Mouse (Mus musculus): ENCODE results near the gene Tcstv3. TPM values are rescaled to one million over a fixed set of nuclear protein-coding genes. Genes with fewer than 3 reads are reported as not detected.
"Not testable (repeated sequence)": the region's sequence is repeated elsewhere in the genome, so short reads cannot be mapped to it uniquely, and the experiment has no call there.

The Tcstv3 gene
- not detected in 2 replicates for polyA plus RNA-seq (2015; fragmentation: Nextera tagmentation; extraction: Ambion mirVana)

- H3K9me3 ChIP-seq (ENCODE audit: control insufficient read depth, low read length); H3K4me2 ChIP-seq (ENCODE audit: low read depth, low read length); H3K9ac ChIP-seq (ENCODE audit: low read length); H3K4me1 ChIP-seq (replicated peaks; ENCODE audit: control insufficient read depth, insufficient read depth, low read length); H3K27me3 ChIP-seq (ENCODE audit: control insufficient read depth, insufficient read depth, low read depth, low read length); H3K36me3 ChIP-seq (ENCODE audit: control insufficient read depth, insufficient read depth, low read length); H3K27ac ChIP-seq (ENCODE audit: low read length); ATAC-seq (ENCODE audit: low read depth); H3K4me3 ChIP-seq (ENCODE audit: low read length): not testable (repeated sequence)
- WGBS = 64% methylated on average over 3 of the region's 3 CpGs
Measured at GRCm38 (mm10) chr13:120316578-120316977, at the start of gene Tcstv3. Gene Tcstv3 (plus strand): TSS chr13:120316878.

- not testable (repeated sequence) for H3K4me1 ChIP-seq (replicated peaks; ENCODE audit: control insufficient read depth, insufficient read depth, low read length); H3K27ac ChIP-seq (ENCODE audit: low read length); H3K36me3 ChIP-seq (ENCODE audit: control insufficient read depth, insufficient read depth, low read length); H3K9me3 ChIP-seq (ENCODE audit: control insufficient read depth, low read length); ATAC-seq (ENCODE audit: low read depth); H3K4me3 ChIP-seq (ENCODE audit: low read length); H3K9ac ChIP-seq (ENCODE audit: low read length); H3K27me3 ChIP-seq (ENCODE audit: control insufficient read depth, insufficient read depth, low read depth, low read length); H3K4me2 ChIP-seq (ENCODE audit: low read depth, low read length)
- 18% methylated on average over 2 of the region's 2 CpGs for WGBS
Measured at GRCm38 (mm10) chr13:120277837-120278236, 38.8 kb upstream of the Tcstv3 start.

- ATAC-seq (ENCODE audit: low read depth) = no peak
- no peaks in the 10 kb centered on the region for H3K27me3 ChIP-seq (ENCODE audit: control insufficient read depth, insufficient read depth, low read depth, low read length)
- no peak overlapping the region for H3K9ac ChIP-seq (ENCODE audit: low read length)
- H3K27ac ChIP-seq (ENCODE audit: low read length) = no peak overlapping the region
- WGBS = 86% methylated on average over 9 of the region's 9 CpGs
- H3K4me3 ChIP-seq (ENCODE audit: low read length) = no peak overlapping the region
- no peaks in the 10 kb centered on the region for H3K36me3 ChIP-seq (ENCODE audit: control insufficient read depth, insufficient read depth, low read length)
- no peak overlapping the region for H3K4me2 ChIP-seq (ENCODE audit: low read depth, low read length)
- no peaks in the 10 kb centered on the region for H3K9me3 ChIP-seq (ENCODE audit: control insufficient read depth, low read length)
- H3K4me1 ChIP-seq (replicated peaks; ENCODE audit: control insufficient read depth, insufficient read depth, low read length) = no peaks in the 10 kb centered on the region
Measured at GRCm38 (mm10) chr13:120278784-120279183, 37.9 kb upstream of the Tcstv3 start.

GRCm38 (mm10) chr13:120299324-120299894 is 17.3 kb upstream of the Tcstv3 start:
- WGBS = 43% methylated on average over 1 of the region's 1 CpGs
- no peak overlapping the region for H3K4me2 ChIP-seq (ENCODE audit: low read depth, low read length)
- H3K9ac ChIP-seq (ENCODE audit: low read length) = no peak overlapping the region
- H3K27ac ChIP-seq (ENCODE audit: low read length) = no peak overlapping the region
- no peaks in the 10 kb centered on the region for H3K27me3 ChIP-seq (ENCODE audit: control insufficient read depth, insufficient read depth, low read depth, low read length)
- H3K36me3 ChIP-seq (ENCODE audit: control insufficient read depth, insufficient read depth, low read length) = no peaks in the 10 kb centered on the region
- no peaks in the 10 kb centered on the region for H3K4me1 ChIP-seq (replicated peaks; ENCODE audit: control insufficient read depth, insufficient read depth, low read length)
- no peak for ATAC-seq (ENCODE audit: low read depth)
- no peak overlapping the region for H3K4me3 ChIP-seq (ENCODE audit: low read length)
- no peaks in the 10 kb centered on the region for H3K9me3 ChIP-seq (ENCODE audit: control insufficient read depth, low read length)

DNA sequence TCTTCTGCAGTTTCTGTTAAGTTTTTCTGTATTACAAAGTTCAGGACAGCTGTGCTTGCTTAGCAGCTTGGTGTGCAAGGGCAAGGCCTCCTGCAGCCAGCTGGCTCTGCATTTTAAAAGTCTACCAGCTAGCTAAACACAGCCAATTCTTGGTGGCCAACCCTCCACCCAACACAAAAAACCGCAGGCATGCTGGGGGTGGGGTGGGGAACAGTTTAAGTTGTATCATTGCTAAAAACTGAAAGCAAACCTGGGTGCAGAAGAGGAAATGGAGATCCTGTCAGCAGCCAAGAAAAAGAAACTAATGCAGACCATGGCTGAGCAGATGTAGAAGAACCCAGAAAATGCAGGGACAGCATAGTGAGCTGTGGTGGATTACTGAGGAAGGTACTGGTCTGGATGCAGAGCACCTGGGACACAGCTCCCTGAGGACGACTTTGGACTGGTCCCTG is 16.7 kb upstream of the Tcstv3 start, which contains the start of gene BC147527:
Gene BC147527, plus strand, starts transcription at position 402 of the 452 bp plus-strand sequence.
- no peak for ATAC-seq (ENCODE audit: low read depth)
- 25% methylated on average over 2 of the region's 2 CpGs for WGBS
- H3K27ac ChIP-seq (ENCODE audit: low read length) = no peak within 1 kb of the TSS
- H3K4me2 ChIP-seq (ENCODE audit: low read depth, low read length) = no peak within 1 kb of the TSS
- no peak within 1 kb of the TSS for H3K9ac ChIP-seq (ENCODE audit: low read length)
- H3K27me3 ChIP-seq (ENCODE audit: control insufficient read depth, insufficient read depth, low read depth, low read length) = no peaks in the 10 kb centered on the region
- no peaks in the 10 kb centered on the region for H3K4me1 ChIP-seq (replicated peaks; ENCODE audit: control insufficient read depth, insufficient read depth, low read length)
- H3K9me3 ChIP-seq (ENCODE audit: control insufficient read depth, low read length) = no peaks in the 10 kb centered on the region
- H3K36me3 ChIP-seq (ENCODE audit: control insufficient read depth, insufficient read depth, low read length) = no peaks in the 10 kb centered on the region
- H3K4me3 ChIP-seq (ENCODE audit: low read length) = no peak within 1 kb of the TSS

- 79% methylated on average over 4 of the region's 4 CpGs for WGBS
- no peaks in the 10 kb centered on the region for H3K4me1 ChIP-seq (replicated peaks; ENCODE audit: control insufficient read depth, insufficient read depth, low read length)
- no peak for ATAC-seq (ENCODE audit: low read depth)
- no peaks in the 10 kb centered on the region for H3K9me3 ChIP-seq (ENCODE audit: control insufficient read depth, low read length)
- H3K27ac ChIP-seq (ENCODE audit: low read length) = no peak overlapping the region
- no peak overlapping the region for H3K9ac ChIP-seq (ENCODE audit: low read length)
- no peak overlapping the region for H3K4me2 ChIP-seq (ENCODE audit: low read depth, low read length)
- no peaks in the 10 kb centered on the region for H3K27me3 ChIP-seq (ENCODE audit: control insufficient read depth, insufficient read depth, low read depth, low read length)
- H3K36me3 ChIP-seq (ENCODE audit: control insufficient read depth, insufficient read depth, low read length) = no peaks in the 10 kb centered on the region
- H3K4me3 ChIP-seq (ENCODE audit: low read length) = no peak overlapping the region
Measured at GRCm38 (mm10) chr13:120300853-120301252, 15.8 kb upstream of the Tcstv3 start.

DNA sequence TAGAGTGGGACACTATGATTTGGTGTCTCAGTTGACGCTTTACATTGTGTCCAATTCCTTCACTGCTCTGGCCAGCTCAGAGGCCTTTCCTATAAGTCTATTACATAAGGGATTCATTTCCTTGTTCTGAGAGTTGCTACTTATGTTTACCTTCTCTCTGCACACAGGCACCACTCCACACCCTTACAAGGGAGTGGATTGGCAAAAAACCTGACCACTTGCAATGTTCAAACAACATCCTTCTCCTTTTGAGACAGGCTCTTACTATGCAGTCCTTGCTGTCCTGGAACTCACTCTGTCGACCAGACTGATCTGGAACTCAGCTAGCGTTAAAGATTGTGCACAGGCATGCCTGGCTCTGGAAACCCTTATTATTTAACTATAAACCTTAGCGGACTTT is 5.9 kb upstream of the Tcstv3 start:
- 0 out of 2 replicates have a peak, but pooled peaks have one; percentile 17 for ATAC-seq (ENCODE audit: low read depth)
- H3K36me3 ChIP-seq (ENCODE audit: control insufficient read depth, insufficient read depth, low read length) = no peaks in the 10 kb centered on the region
- H3K4me2 ChIP-seq (ENCODE audit: low read depth, low read length) = no peak overlapping the region
- H3K9ac ChIP-seq (ENCODE audit: low read length) = no peak overlapping the region
- H3K27ac ChIP-seq (ENCODE audit: low read length) = no peak overlapping the region
- no peaks in the 10 kb centered on the region for H3K27me3 ChIP-seq (ENCODE audit: control insufficient read depth, insufficient read depth, low read depth, low read length)
- H3K4me1 ChIP-seq (replicated peaks; ENCODE audit: control insufficient read depth, insufficient read depth, low read length) = no peaks in the 10 kb centered on the region
- no peak overlapping the region for H3K4me3 ChIP-seq (ENCODE audit: low read length)
- no peaks in the 10 kb centered on the region for H3K9me3 ChIP-seq (ENCODE audit: control insufficient read depth, low read length)
- 62% methylated on average over 4 of the region's 4 CpGs for WGBS

DNA sequence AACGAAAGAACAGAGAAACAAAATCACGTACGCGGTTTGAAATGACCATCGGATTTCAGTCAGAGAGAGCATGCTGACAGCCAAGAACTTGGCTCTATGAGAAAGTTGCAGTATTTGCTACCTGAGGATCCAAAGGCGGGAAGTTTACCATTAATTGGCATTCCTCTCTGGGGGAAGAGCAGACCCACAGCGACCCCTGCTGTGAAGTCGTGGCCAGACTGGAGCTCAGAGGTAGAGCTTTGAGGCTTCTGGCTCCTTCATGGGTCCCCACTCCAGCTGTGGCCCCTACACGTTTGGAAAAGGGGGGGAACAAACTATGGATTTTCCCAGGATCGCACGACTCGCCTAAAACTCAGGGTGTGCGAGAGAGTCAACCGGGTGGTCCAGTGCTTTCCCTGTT is 3.1 kb upstream of the Tcstv3 start:
- no peak for ATAC-seq (ENCODE audit: low read depth)
- H3K4me2 ChIP-seq (ENCODE audit: low read depth, low read length) = peak overlapping the region; percentile 3; the same call in 1 of the 2 replicates
- 33% methylated on average over 14 of the region's 14 CpGs for WGBS

DNA sequence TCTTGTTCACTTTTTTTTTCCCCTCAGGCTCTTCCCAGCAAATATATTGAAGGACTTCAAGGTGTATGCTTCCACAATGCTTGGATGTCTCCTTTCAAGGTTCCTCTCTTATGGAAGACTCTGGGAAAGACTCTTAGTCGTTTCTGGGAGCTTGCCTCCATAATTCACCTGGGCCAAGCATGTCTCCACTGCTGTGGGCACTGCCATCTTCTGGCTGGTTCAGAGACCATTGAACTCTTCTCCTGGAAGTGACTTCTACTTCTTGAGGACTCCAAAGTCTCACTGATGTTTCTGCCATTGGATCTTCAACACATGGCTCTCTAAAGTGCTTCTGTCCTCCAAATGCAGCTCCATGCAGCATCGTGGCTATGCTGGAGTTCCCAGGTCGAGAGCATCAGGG is 3.5 kb downstream of the Tcstv3 start:
- Histone ChIP-seq H3K4me2 (ENCODE audit: low read depth, low read length) (no peak overlapping the region), H3K4me1 (replicated peaks; ENCODE audit: control insufficient read depth, insufficient read depth, low read length) (no peaks in the 10 kb centered on the region), H3K9me3 (ENCODE audit: control insufficient read depth, low read length) (no peaks in the 10 kb centered on the region; the same call in 1 of the 2 replicates), H3K27ac (ENCODE audit: low read length) (no peak overlapping the region), H3K27me3 (ENCODE audit: control insufficient read depth, insufficient read depth, low read depth, low read length) (no peaks in the 10 kb centered on the region), H3K9ac (ENCODE audit: low read length) (no peak overlapping the region), H3K4me3 (ENCODE audit: low read length) (no peak overlapping the region), H3K36me3 (ENCODE audit: control insufficient read depth, insufficient read depth, low read length) (no peaks in the 10 kb centered on the region)
- 62% methylated on average over 3 of the region's 3 CpGs for WGBS
- no peak for ATAC-seq (ENCODE audit: low read depth)

More for the DNA sequence above, 3.1 kb upstream of the Tcstv3 start:
- no peaks in the 10 kb centered on the region for H3K27me3 ChIP-seq (ENCODE audit: control insufficient read depth, insufficient read depth, low read depth, low read length)
- no peak overlapping the region for H3K27ac ChIP-seq (ENCODE audit: low read length)
- no peaks in the 10 kb centered on the region for H3K36me3 ChIP-seq (ENCODE audit: control insufficient read depth, insufficient read depth, low read length)
- H3K9ac ChIP-seq (ENCODE audit: low read length) = no peak overlapping the region
- H3K4me3 ChIP-seq (ENCODE audit: low read length) = no peak overlapping the region
- no peaks in the 10 kb centered on the region for H3K4me1 ChIP-seq (replicated peaks; ENCODE audit: control insufficient read depth, insufficient read depth, low read length)
- no peaks in the 10 kb centered on the region for H3K9me3 ChIP-seq (ENCODE audit: control insufficient read depth, low read length)
